Mouse (Mus musculus) heart, postnatal 0 days (tissue): ENCODE measurements around the gene Msx2. TPM values are rescaled to one million over a fixed set of nuclear protein-coding genes. Genes with fewer than 3 reads are reported as not detected.

Experiments
- ATAC-seq: fragments of 200-750 bp; cut with Nextera tagmentation; 2 replicates; pipeline ENCODE4 v1.8.0; 2017; ENCODE audit warnings: low read depth, moderate number of reproducible peaks, moderate library complexity; ENCODE audit not compliant: insufficient read depth
- DNase-seq: peaks from one replicate; pipeline ENCODE4 v3.0.0-alpha.2; 2016; ENCODE audit warnings: low spot score
- H3K27ac ChIP-seq: fragments of 300-500 bp; sonication (generic); 2 replicates; pipeline ENCODE4 v1.5.1; 2014; ENCODE audit warnings: low read depth, mild to moderate bottlenecking
- H3K27me3 ChIP-seq: fragments of 300-500 bp; sonication (generic); 2 replicates; pipeline ENCODE4 v1.6.1; 2014; ENCODE audit warnings: low read length, mixed read lengths; ENCODE audit not compliant: control insufficient read depth, insufficient read depth
- H3K36me3 ChIP-seq: fragments of 300-500 bp; sonication (generic); replicated peaks from 2 replicates; pipeline ENCODE4 v1.6.1; 2014; ENCODE audit warnings: low read length, mixed read lengths; ENCODE audit not compliant: control insufficient read depth, insufficient read depth
- H3K4me1 ChIP-seq: fragments of 300-500 bp; sonication (generic); 2 replicates; pipeline ENCODE4 v1.6.1; 2014; ENCODE audit warnings: antibody characterized with exemption; ENCODE audit not compliant: control insufficient read depth, insufficient read depth
- H3K4me2 ChIP-seq: fragments of 300-500 bp; sonication (generic); 2 replicates; pipeline ENCODE4 v1.6.1; 2014; ENCODE audit warnings: low read depth, mild to moderate bottlenecking, low read length, moderate library complexity
- H3K4me3 ChIP-seq: fragments of 300-500 bp; sonication (generic); 2 replicates; pipeline ENCODE4 v1.5.1; 2014; ENCODE audit warnings: low read depth, low read length
- H3K9ac ChIP-seq: fragments of 300-500 bp; sonication (generic); replicated peaks from 2 replicates; pipeline ENCODE4 v1.6.1; 2014; ENCODE audit warnings: low read depth, low read length, mixed read lengths
- H3K9me3 ChIP-seq: fragments of 300-500 bp; sonication (generic); replicated peaks from 2 replicates; pipeline ENCODE4 v1.6.1; 2016; ENCODE audit warnings: low read length; ENCODE audit not compliant: control insufficient read depth
- CTCF ChIP-seq: IDR thresholded peaks from 2 replicates; pipeline ENCODE4 v1.5.1; 2016; ENCODE audit warnings: antibody characterized with exemption, control low read depth, low read depth
- EP300 ChIP-seq: IDR thresholded peaks from 2 replicates; pipeline ENCODE4 v1.6.1; 2016; ENCODE audit warnings: antibody characterized with exemption, low read depth
- WGBS: fragments of 180-500 bp; shearing (Covaris S2); extraction: QIAGEN DNeasy Blood & Tissue Kit; methylation state at CpG from one replicate; pipeline ENCODE4 v1.1.7; 2014; 5-methylcytosine and 5-hydroxymethylcytosine counted together
- polyA plus RNA-seq: library from polyadenylated mRNA; unstranded; fragments of >200 nt; fragmentation: Nextera tagmentation; extraction: Ambion mirVana; gene quantifications from 2 replicates; pipeline ENCODE4 v1.2.1, GENCODE M21; 2015
- total RNA-seq: library from RNA; depleted of rRNA; stranded (reverse); fragments of >200 nt; gene quantifications from 2 replicates; pipeline ENCODE4 v1.2.3, GENCODE M21; 2014; ENCODE audit warnings: low replicate concordance

Msx2 gene
- total and polyA plus RNA-seq, 2 experiments from 2014 or later: 0.92 to 1.4 TPM

- Histone ChIP-seq H3K9ac (no peak overlapping the region), H3K4me1 (0 out of 2 replicates have a peak, but pooled peaks cover 4% of the 10 kb centered on the region), H3K9me3 (no peaks in the 10 kb centered on the region), H3K27ac (no peak overlapping the region), H3K36me3 (no peaks in the 10 kb centered on the region), H3K4me3 (peak overlapping the region; percentile 64), H3K27me3 (peaks cover 96% of the 10 kb centered on the region), H3K4me2 (peak overlapping the region; percentile 88)
- no peak for ATAC-seq
- TF ChIP-seq EP300 (no peak), CTCF (no peak)
- DNase-seq: no peak
- WGBS: 45% methylated on average over 6 of the region's 6 CpGs
These were observed 1.5 kb downstream of the Msx2 start for GRCm38 (mm10) chr13:53471411-53471810.

GRCm38 (mm10) chr13:53470437-53471151 lies 2.3 kb downstream of the Msx2 start:
- no peak for ATAC-seq
- WGBS: 47% methylated on average over 9 of the region's 9 CpGs
- DNase-seq: no peak
- TF ChIP-seq CTCF: no peak
- TF ChIP-seq EP300: no peak
- no peak overlapping the region for H3K4me3 ChIP-seq
- no peaks in the 10 kb centered on the region for H3K36me3 ChIP-seq
- H3K9ac ChIP-seq: no peak overlapping the region
- H3K9me3 ChIP-seq: no peaks in the 10 kb centered on the region
- 0 out of 2 replicates have a peak, but pooled peaks cover 4% of the 10 kb centered on the region for H3K4me1 ChIP-seq
- H3K27me3 ChIP-seq: peaks cover 96% of the 10 kb centered on the region
- no peak overlapping the region for H3K27ac ChIP-seq
- no peak overlapping the region for H3K4me2 ChIP-seq

- no peak for DNase-seq
- no peak overlapping the region for H3K4me2 ChIP-seq
These were observed 3.1 kb downstream of the Msx2 start for GRCm38 (mm10) chr13:53469756-53470155.

GRCm38 (mm10) chr13:53468171-53468570 lies 4.7 kb downstream of the Msx2 start:
- no peak overlapping the region for H3K27ac ChIP-seq
- no peak overlapping the region for H3K4me3 ChIP-seq
- no peak for ATAC-seq
- H3K27me3 ChIP-seq: peaks cover 97% of the 10 kb centered on the region
- DNase-seq: no peak
- 65% methylated on average over 14 of the region's 14 CpGs for WGBS
- no peaks in the 10 kb centered on the region for H3K9me3 ChIP-seq
- no peak overlapping the region for H3K9ac ChIP-seq
- 0 out of 2 replicates have a peak, but pooled peaks cover 4% of the 10 kb centered on the region for H3K4me1 ChIP-seq
- H3K36me3 ChIP-seq: no peaks in the 10 kb centered on the region
- H3K4me2 ChIP-seq: no peak overlapping the region
- no peak for TF ChIP-seq EP300
- no peak for TF ChIP-seq CTCF

More at GRCm38 (mm10) chr13:53469756-53470155, 3.1 kb downstream of the Msx2 start:
- TF ChIP-seq EP300: no peak
- no peak for TF ChIP-seq CTCF
- H3K9me3 ChIP-seq: no peaks in the 10 kb centered on the region
- H3K27ac ChIP-seq: no peak overlapping the region
- 63% methylated on average over 5 of the region's 5 CpGs for WGBS
- no peak for ATAC-seq
- H3K9ac ChIP-seq: no peak overlapping the region
- H3K4me1 ChIP-seq: 0 out of 2 replicates have a peak, but pooled peaks cover 4% of the 10 kb centered on the region
- H3K4me3 ChIP-seq: no peak overlapping the region
- peaks cover 96% of the 10 kb centered on the region for H3K27me3 ChIP-seq
- H3K36me3 ChIP-seq: no peaks in the 10 kb centered on the region

GRCm38 (mm10) chr13:53466189-53466866 lies 6.5 kb downstream of the Msx2 start:
- H3K4me3 ChIP-seq: no peak overlapping the region
- H3K27me3 ChIP-seq: peaks cover 97% of the 10 kb centered on the region
- no peak overlapping the region for H3K9ac ChIP-seq
- no peak overlapping the region for H3K27ac ChIP-seq
- H3K4me1 ChIP-seq: no peaks in the 10 kb centered on the region
- ATAC-seq: no peak
- WGBS: 22% methylated on average over 18 of the region's 18 CpGs
- H3K36me3 ChIP-seq: no peaks in the 10 kb centered on the region
- no peak for DNase-seq
- no peak for TF ChIP-seq CTCF
- no peak for TF ChIP-seq EP300
- H3K4me2 ChIP-seq: peak overlapping the region; percentile 35; the same call in 1 of the 2 replicates
- H3K9me3 ChIP-seq: no peaks in the 10 kb centered on the region
